Mouse (Mus musculus) lung, postnatal 36 days (tissue): Measurements from ENCODE around the gene Car8.

Experiments
- DNase-seq: peaks from one replicate; pipeline ENCODE4 v3.0.0; 2022; ENCODE audit warnings: mixed read lengths

The Car8 gene

GRCm38 (mm10) chr4:8238560-8239305 lies at the start of gene Car8:
TSS of gene Car8 (minus strand) at chr4:8239041.
- peak; percentile 51 for DNase-seq

GRCm38 (mm10) chr4:8284934-8285333 lies 46.1 kb upstream of the Car8 start:
- no peak for DNase-seq

- DNase-seq = no peak
Observed at GRCm38 (mm10) chr4:8278159-8278558, 39.3 kb upstream of the Car8 start.

- no peak for DNase-seq
Observed at GRCm38 (mm10) chr4:8249805-8250204, 11.0 kb upstream of the Car8 start.

- DNase-seq = no peak
Observed at GRCm38 (mm10) chr4:8245495-8246063, 6.7 kb upstream of the Car8 start.

GRCm38 (mm10) chr4:8245062-8245461 lies 6.2 kb upstream of the Car8 start:
- no peak for DNase-seq

GRCm38 (mm10) chr4:8239699-8240098 lies 858 bp upstream of the Car8 start:
- DNase-seq = peak; percentile 67

GRCm38 (mm10) chr4:8239306-8239670 lies 447 bp upstream of the Car8 start:
- no peak for DNase-seq

GRCm38 (mm10) chr4:8232393-8233111 lies 6.3 kb downstream of the Car8 start:
- DNase-seq = peak; percentile 20

- DNase-seq = no peak
Observed at GRCm38 (mm10) chr4:8231291-8231871, 7.5 kb downstream of the Car8 start.

GRCm38 (mm10) chr4:8229661-8230298 lies 9.1 kb downstream of the Car8 start:
- DNase-seq = no peak

- no peak for DNase-seq
Observed at GRCm38 (mm10) chr4:8218941-8219340, 19.9 kb downstream of the Car8 start.

- DNase-seq = no peak
Observed at GRCm38 (mm10) chr4:8218004-8218403, 20.8 kb downstream of the Car8 start.

- DNase-seq = no peak
Observed at GRCm38 (mm10) chr4:8217272-8217671, 21.6 kb downstream of the Car8 start.

GRCm38 (mm10) chr4:8216551-8216950 lies 22.3 kb downstream of the Car8 start:
- no peak for DNase-seq

- DNase-seq = no peak
Observed at GRCm38 (mm10) chr4:8213661-8214060, 25.2 kb downstream of the Car8 start.

- no peak for DNase-seq
Observed at GRCm38 (mm10) chr4:8212873-8213569, 25.8 kb downstream of the Car8 start.

- DNase-seq = no peak
Observed at GRCm38 (mm10) chr4:8210452-8210851, 28.4 kb downstream of the Car8 start.

GRCm38 (mm10) chr4:8207924-8208323 lies 30.9 kb downstream of the Car8 start:
- no peak for DNase-seq

GRCm38 (mm10) chr4:8206918-8207573 lies 31.8 kb downstream of the Car8 start:
- DNase-seq = peak; percentile 84

GRCm38 (mm10) chr4:8205089-8205649 lies 33.7 kb downstream of the Car8 start:
- DNase-seq = no peak

GRCm38 (mm10) chr4:8203367-8203766 lies 35.5 kb downstream of the Car8 start:
- DNase-seq = peak; percentile 14
